Mouse (Mus musculus) C2C12 (cell line): Measurements from ENCODE around the gene Theg. TPM values are rescaled to one million over a fixed set of nuclear protein-coding genes. Genes with fewer than 3 reads are reported as not detected.

ENCODE experiments used
- H3K27me3 ChIP-seq: one replicate; pipeline ENCODE4 v1.6.1; 2011; ENCODE audit not compliant: control insufficient read depth, insufficient read depth, insufficient read length
- H3K36me3 ChIP-seq: one replicate; pipeline ENCODE4 v1.6.1; 2011; ENCODE audit not compliant: control insufficient read depth, insufficient read depth
- H3K4me3 ChIP-seq: one replicate; pipeline ENCODE4 v1.5.1; 2011; ENCODE audit warnings: mild to moderate bottlenecking, control low read depth; ENCODE audit not compliant: poor library complexity, insufficient read depth, severe bottlenecking
- H3K79me2 ChIP-seq: one replicate; pipeline ENCODE4 v1.6.1; 2011; ENCODE audit not compliant: control insufficient read depth, insufficient read depth
- H3K79me3 ChIP-seq: one replicate; pipeline ENCODE4 v1.6.1; 2011; ENCODE audit warnings: low read depth, control low read depth
- H3ac ChIP-seq: one replicate; pipeline ENCODE3; 2011; ENCODE audit warnings: low read depth; ENCODE audit not compliant: control insufficient read depth, insufficient read length
- CEBPB ChIP-seq: IDR thresholded peaks from one replicate; pipeline ENCODE4 v1.6.1; 2011; ENCODE audit warnings: low read depth, mild to moderate bottlenecking, control low read depth, moderate library complexity
- CTCF ChIP-seq: IDR thresholded peaks from one replicate; pipeline ENCODE4 v1.5.1; 2011; ENCODE audit not compliant: control insufficient read depth, insufficient read depth, insufficient read length
- FOSL1 ChIP-seq: IDR thresholded peaks from one replicate; pipeline ENCODE4 v1.8.0; 2011; ENCODE audit warnings: mild to moderate bottlenecking, low read length; ENCODE audit not compliant: poor library complexity, insufficient read depth, severe bottlenecking
- MAX ChIP-seq: IDR thresholded peaks from one replicate; pipeline ENCODE4 v1.6.1; 2011; ENCODE audit warnings: mild to moderate bottlenecking, control low read depth
- MYOD1 ChIP-seq: IDR thresholded peaks from one replicate; pipeline ENCODE4 v1.6.1; 2011; ENCODE audit warnings: low read depth; ENCODE audit not compliant: control insufficient read depth, insufficient read length
- MYOG ChIP-seq: IDR thresholded peaks from one replicate; pipeline ENCODE4 v1.6.1; 2011; ENCODE audit not compliant: control insufficient read depth, insufficient read length; ENCODE audit errors: extremely low read depth
- USF1 ChIP-seq: IDR thresholded peaks from one replicate; pipeline ENCODE4 v1.6.1; 2011; ENCODE audit warnings: low read depth, mild to moderate bottlenecking, control low read depth, moderate library complexity
- polyA plus RNA-seq: library from polyadenylated mRNA; unstranded; fragments of >200 nt; fragmentation: generic; extraction: Trizol; gene quantifications from one replicate; pipeline ENCODE4 v1.2.1, GENCODE M21; 2012; ENCODE audit warnings: missing spikeins

Gene Theg
- polyA plus RNA-seq, 1 experiment: not detected

- Histone ChIP-seq H3ac (no peak overlapping the region), H3K79me3 (no peaks in the 10 kb centered on the region), H3K36me3 (no peaks in the 10 kb centered on the region), H3K79me2 (no peaks in the 10 kb centered on the region), H3K4me3 (no peak overlapping the region), H3K27me3 (peaks cover 26% of the 10 kb centered on the region)
- TF ChIP-seq FOSL1 (no peak), CTCF (no peak), USF1 (no peak), MYOD1 (no peak), CEBPB (no peak), MYOG (no peak), MAX (no peak)
Measured at GRCm38 (mm10) chr10:79587752-79588126, 608 bp upstream of the Theg start.

DNA sequence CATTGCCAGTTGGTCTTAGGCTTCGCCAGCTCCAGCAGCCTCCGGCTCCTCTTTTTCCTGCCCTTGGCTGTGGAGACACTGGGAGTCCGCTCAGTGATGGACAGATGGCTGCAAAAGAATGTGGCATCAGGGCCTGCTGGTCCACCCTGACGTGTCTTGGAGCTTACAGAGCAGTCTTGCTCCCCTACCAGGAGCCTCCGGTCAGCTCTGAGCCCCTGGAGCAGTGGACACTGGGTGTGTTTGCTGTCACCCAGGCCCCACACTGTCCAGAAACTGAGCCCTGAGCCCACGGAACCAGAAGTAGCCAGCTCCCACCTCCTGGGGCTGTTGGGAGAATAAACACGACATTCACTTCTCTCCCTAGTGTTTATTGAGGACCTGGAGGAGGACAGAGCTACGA lies 888 bp downstream of the Theg start:
- H3K36me3 ChIP-seq: no peaks in the 10 kb centered on the region
- H3K79me3 ChIP-seq: no peaks in the 10 kb centered on the region
- no peaks in the 10 kb centered on the region for H3K79me2 ChIP-seq
- no peak overlapping the region for H3ac ChIP-seq
- peaks cover 26% of the 10 kb centered on the region for H3K27me3 ChIP-seq
- TF ChIP-seq CTCF (no peak), CEBPB (no peak), FOSL1 (no peak), MAX (no peak), MYOD1 (no peak), USF1 (no peak), MYOG (no peak)
- no peak overlapping the region for H3K4me3 ChIP-seq

DNA sequence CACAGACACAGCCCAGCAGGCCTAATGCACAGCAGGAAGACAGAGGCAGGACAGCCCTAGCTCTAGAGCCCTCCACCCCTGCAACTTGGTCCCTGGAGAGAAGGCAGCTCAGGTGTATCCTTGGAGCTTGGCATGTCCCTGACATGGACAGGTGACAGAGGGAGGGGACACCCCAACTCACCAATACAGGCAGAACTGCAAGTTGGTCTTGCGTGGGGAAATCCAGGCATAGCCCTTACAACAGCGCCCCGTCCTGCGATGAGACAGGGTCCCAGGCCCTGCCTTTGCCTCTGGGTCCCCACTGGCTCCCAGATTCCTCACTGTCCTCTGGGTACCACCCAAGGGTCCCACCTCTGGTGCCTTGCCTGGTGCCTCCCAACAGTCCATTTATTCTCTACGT lies 1.4 kb downstream of the Theg start:
- no peaks in the 10 kb centered on the region for H3K79me2 ChIP-seq
- TF ChIP-seq CTCF: no peak
- no peak for TF ChIP-seq MAX
- TF ChIP-seq MYOD1: no peak
- TF ChIP-seq MYOG: no peak
- TF ChIP-seq USF1: no peak
- TF ChIP-seq CEBPB: no peak
- peaks cover 26% of the 10 kb centered on the region for H3K27me3 ChIP-seq
- no peaks in the 10 kb centered on the region for H3K36me3 ChIP-seq
- no peak overlapping the region for H3ac ChIP-seq
- no peak overlapping the region for H3K4me3 ChIP-seq
- H3K79me3 ChIP-seq: no peaks in the 10 kb centered on the region

GRCm38 (mm10) chr10:79585136-79585535 lies 2.0 kb downstream of the Theg start:
- H3K79me2 ChIP-seq: no peaks in the 10 kb centered on the region
- no peaks in the 10 kb centered on the region for H3K79me3 ChIP-seq
- no peaks in the 10 kb centered on the region for H3K36me3 ChIP-seq
- H3ac ChIP-seq: no peak overlapping the region
- no peak overlapping the region for H3K4me3 ChIP-seq
- peaks cover 26% of the 10 kb centered on the region for H3K27me3 ChIP-seq
- TF ChIP-seq FOSL1 (no peak), MYOG (no peak), CEBPB (no peak), CTCF (no peak), MYOD1 (no peak), MAX (no peak), USF1 (no peak)

- no peak overlapping the region for H3K4me3 ChIP-seq
- H3ac ChIP-seq: no peak overlapping the region
- H3K79me2 ChIP-seq: no peaks in the 10 kb centered on the region
- H3K36me3 ChIP-seq: no peaks in the 10 kb centered on the region
- peaks cover 32% of the 10 kb centered on the region for H3K27me3 ChIP-seq
- H3K79me3 ChIP-seq: no peaks in the 10 kb centered on the region
- TF ChIP-seq USF1 (no peak), MAX (no peak), MYOG (no peak), CEBPB (no peak), CTCF (no peak), FOSL1 (no peak), MYOD1 (no peak)
Measured at GRCm38 (mm10) chr10:79584426-79584825, 2.7 kb downstream of the Theg start.

GRCm38 (mm10) chr10:79584021-79584420 lies 3.1 kb downstream of the Theg start:
- TF ChIP-seq MAX (no peak), MYOG (no peak), MYOD1 (no peak), FOSL1 (no peak), CTCF (no peak), CEBPB (no peak), USF1 (no peak)
- Histone ChIP-seq H3K27me3 (peaks cover 36% of the 10 kb centered on the region), H3K79me3 (no peaks in the 10 kb centered on the region), H3K79me2 (no peaks in the 10 kb centered on the region), H3ac (no peak overlapping the region), H3K4me3 (no peak overlapping the region), H3K36me3 (no peaks in the 10 kb centered on the region)
